Mouse (Mus musculus) ES-E14 (cell line): ENCODE data around the gene Hist1h2bb. TPM values are rescaled to one million over a fixed set of nuclear protein-coding genes. Genes with fewer than 3 reads are reported as not detected.

ENCODE experiments used
- DNase-seq: peaks from one replicate; pipeline ENCODE4 v3.0.0-alpha.2; 2013; ENCODE audit warnings: low read depth, low spot score
- H3K27ac ChIP-seq: 2 replicates; pipeline ENCODE4 v1.5.1; 2012; ENCODE audit warnings: low read depth, mild to moderate bottlenecking, low read length, moderate library complexity, mixed read lengths; ENCODE audit not compliant: poor library complexity, insufficient read depth, severe bottlenecking
- H3K36me3 ChIP-seq: 2 replicates; pipeline ENCODE4 v1.6.1; 2012; ENCODE audit warnings: mild to moderate bottlenecking, low read length, moderate library complexity, mixed read lengths; ENCODE audit not compliant: control insufficient read depth, poor library complexity, insufficient read depth, severe bottlenecking
- H3K4me1 ChIP-seq, 2 experiments: fragments of 150-350 bp in 1 of 2; sonication (generic) in 1 of 2; 2 replicates each; pipeline ENCODE4 v1.6.1; 2012; ENCODE audit warnings: low read length in 2 of 2, mild to moderate bottlenecking in 1 of 2, mixed read lengths in 1 of 2; ENCODE audit not compliant: control insufficient read depth in 2 of 2, insufficient read depth in 2 of 2, poor library complexity in 1 of 2
- H3K4me3 ChIP-seq, 2 experiments: fragments of 150-350 bp in 1 of 2; sonication (generic) in 1 of 2; 2 replicates each; pipeline ENCODE4 v1.5.1; 2012; ENCODE audit warnings: low read length in 2 of 2, low read depth in 1 of 2, mild to moderate bottlenecking in 1 of 2, mixed read lengths in 1 of 2; ENCODE audit not compliant: insufficient read depth in 1 of 2, poor library complexity in 1 of 2, severe bottlenecking in 1 of 2
- H3K9ac ChIP-seq: 2 replicates; pipeline ENCODE4 v1.6.1; 2012; ENCODE audit warnings: low read depth, mild to moderate bottlenecking, low read length, mixed read lengths; ENCODE audit not compliant: poor library complexity, insufficient read depth, severe bottlenecking
- H3K9me3 ChIP-seq: fragments of 150-350 bp; sonication (generic); 2 replicates; pipeline ENCODE4 v1.6.1; 2012; ENCODE audit warnings: low read depth, mild to moderate bottlenecking, low read length; ENCODE audit not compliant: control insufficient read depth, insufficient read depth
- CHD2 ChIP-seq: IDR thresholded peaks from 2 replicates; pipeline ENCODE4 v1.6.1; 2014; ENCODE audit warnings: mild to moderate bottlenecking, low read depth, low read length, inconsistent platforms
- HCFC1 ChIP-seq: IDR thresholded peaks from 2 replicates; pipeline ENCODE4 v1.6.1; 2012; ENCODE audit warnings: low read length, inconsistent platforms, borderline replicate concordance; ENCODE audit not compliant: insufficient read depth
- MAFK ChIP-seq: IDR thresholded peaks from 2 replicates; pipeline ENCODE4 v1.6.1; 2014; ENCODE audit warnings: mild to moderate bottlenecking, low read depth, low read length, inconsistent platforms; ENCODE audit not compliant: insufficient read depth
- ZC3H11A ChIP-seq: IDR thresholded peaks from 2 replicates; pipeline ENCODE4 v1.6.1; 2012; ENCODE audit warnings: low read depth, mild to moderate bottlenecking, inconsistent platforms, low read length, borderline replicate concordance
- ZNF384 ChIP-seq: IDR thresholded peaks from 2 replicates; pipeline ENCODE4 v1.6.1; 2012; ENCODE audit warnings: low read depth, low read length, inconsistent platforms
- in situ Hi-C, 2 experiments: fragments of 600-800 bp; cut with MboI; formaldehyde crosslinking; loops; one replicate each; pipeline ENCODE4 v1.15.1; 2025; ENCODE audit warnings: low sequenced_read_pairs in 2 of 2, inconsistent platforms in 1 of 2; ENCODE audit not compliant: unreplicated experiment in 2 of 2
- total RNA-seq: library from RNA; depleted of rRNA; stranded (reverse); fragments of 300-350 nt; gene quantifications from 2 replicates; pipeline ENCODE4 v1.2.3, GENCODE M21; 2012

Gene Hist1h2bb
- total RNA-seq, 1 experiment, result 1,736 TPM

DNA sequence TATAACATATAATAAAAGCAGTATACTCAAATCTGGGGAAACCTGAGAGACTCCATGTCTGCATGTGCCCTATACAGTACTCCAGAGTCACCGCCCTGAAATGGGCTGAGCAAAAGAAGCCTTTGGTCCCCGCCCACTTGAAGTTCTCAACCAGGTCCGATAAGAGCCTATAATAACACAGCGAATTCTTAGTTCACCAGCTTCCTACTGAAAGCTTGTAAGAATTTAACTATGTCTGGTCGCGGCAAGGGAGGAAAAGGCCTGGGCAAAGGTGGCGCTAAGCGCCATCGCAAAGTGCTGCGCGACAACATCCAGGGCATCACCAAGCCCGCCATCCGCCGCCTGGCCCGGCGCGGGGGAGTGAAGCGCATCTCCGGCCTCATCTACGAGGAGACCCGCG lies 10.3 kb downstream of the Hist1h2bb start, which contains the start of gene Hist1h4b:
Gene Hist1h4b (plus strand): TSS at position 224 of the 400 bp plus-strand sequence.
- H3K4me3 ChIP-seq, result peak within 1 kb of the TSS; percentile 38 to 59
- H3K9ac ChIP-seq, result peak within 1 kb of the TSS; percentile 84
- no peaks in the 10 kb centered on the region for H3K9me3 ChIP-seq
- peaks cover 0 to 4% of the 10 kb centered on the region in 2 experiments; a peak in 1 of 4 replicates for H3K4me1 ChIP-seq
- peak within 1 kb of the TSS; percentile 93 for H3K27ac ChIP-seq
- in situ Hi-C loops, result loop anchor here in 1 of 2 experiments (25.0 kb wide), 1 partner anchor 1719 kb away; the partner anchor contains the start of genes Hist1h2ag, Hist1h2ah, Hist1h2bj and Hist1h2bk
- no peak for TF ChIP-seq ZNF384
- peak; percentile 74; the same call in 1 of the 2 replicates for TF ChIP-seq HCFC1
- TF ChIP-seq CHD2, result no peak
- TF ChIP-seq MAFK, result no peak
- peak; percentile 96 for DNase-seq
- H3K36me3 ChIP-seq, result no peaks in the 10 kb centered on the region

DNA sequence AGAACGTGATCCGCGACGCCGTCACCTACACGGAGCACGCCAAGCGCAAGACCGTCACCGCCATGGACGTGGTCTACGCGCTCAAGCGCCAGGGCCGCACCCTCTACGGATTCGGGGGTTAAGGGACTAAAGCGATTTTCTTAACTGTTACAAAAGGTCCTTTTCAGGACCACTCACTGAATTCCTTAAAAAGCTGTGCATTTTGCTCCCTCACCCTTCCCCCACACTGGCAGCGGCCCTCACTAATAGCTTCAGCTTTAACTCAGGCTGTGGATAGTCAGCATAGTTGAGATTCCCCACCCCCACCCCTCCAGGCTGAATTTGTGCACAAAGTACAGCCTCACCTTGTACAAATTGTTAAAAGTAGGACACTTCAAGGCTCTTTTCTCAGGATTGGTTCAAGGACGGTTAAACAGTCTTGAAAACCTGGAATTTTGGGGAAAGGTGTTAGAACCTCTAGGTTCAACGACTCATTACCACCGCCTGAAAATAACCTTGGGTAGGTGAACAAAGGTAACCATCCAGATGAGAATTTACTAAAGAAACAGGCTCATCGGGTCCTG lies 10.8 kb downstream of the Hist1h2bb start:
- TF ChIP-seq MAFK, result no peak
- no peak for TF ChIP-seq ZC3H11A
- TF ChIP-seq ZNF384, result no peak
- peak; percentile 71; the same call in 1 of the 2 replicates for TF ChIP-seq HCFC1
- peak; percentile 69; the same call in 1 of the 2 replicates for TF ChIP-seq CHD2
- H3K9ac ChIP-seq, result peak overlapping the region; percentile 84
- H3K4me3 ChIP-seq, result peak overlapping the region; percentile 38 to 59
- no peak for DNase-seq
- no peaks in the 10 kb centered on the region for H3K36me3 ChIP-seq
- no peaks in the 10 kb centered on the region for H3K9me3 ChIP-seq
- in situ Hi-C loops, result loop anchor here in 1 of 2 experiments (25.0 kb wide), 1 partner anchor 1720 kb away; the partner anchor contains the start of genes Hist1h2ag, Hist1h2ah, Hist1h2bj and Hist1h2bk
- H3K27ac ChIP-seq, result peak overlapping the region; percentile 93
- peaks cover 0 to 4% of the 10 kb centered on the region in 2 experiments; a peak in 1 of 4 replicates for H3K4me1 ChIP-seq

- in situ Hi-C loops, result loop anchor here in 1 of 2 experiments (25.0 kb wide), 1 partner anchor 1721 kb away; the partner anchor contains the start of genes Hist1h2ag, Hist1h2ah, Hist1h2bj and Hist1h2bk
- TF ChIP-seq CHD2, result no peak
- no peak for TF ChIP-seq HCFC1
- no peak for TF ChIP-seq MAFK
- TF ChIP-seq ZNF384, result no peak
- TF ChIP-seq ZC3H11A, result no peak
- Histone ChIP-seq H3K9ac (peak overlapping the region; percentile 17; the same call in 1 of the 2 replicates), H3K4me1 (peaks cover 0 to 4% of the 10 kb centered on the region in 2 experiments; a peak in 1 of 4 replicates), H3K9me3 (no peaks in the 10 kb centered on the region), H3K4me3 (peak overlapping the region in 1 of 2 experiments; percentile 38; a peak in 3 of 4 replicates), H3K36me3 (no peaks in the 10 kb centered on the region), H3K27ac (peak overlapping the region; percentile 93; the same call in 1 of the 2 replicates)
- no peak for DNase-seq
Observed at GRCm38 (mm10) chr13:23757921-23758320, 11.4 kb downstream of the Hist1h2bb start.

DNA sequence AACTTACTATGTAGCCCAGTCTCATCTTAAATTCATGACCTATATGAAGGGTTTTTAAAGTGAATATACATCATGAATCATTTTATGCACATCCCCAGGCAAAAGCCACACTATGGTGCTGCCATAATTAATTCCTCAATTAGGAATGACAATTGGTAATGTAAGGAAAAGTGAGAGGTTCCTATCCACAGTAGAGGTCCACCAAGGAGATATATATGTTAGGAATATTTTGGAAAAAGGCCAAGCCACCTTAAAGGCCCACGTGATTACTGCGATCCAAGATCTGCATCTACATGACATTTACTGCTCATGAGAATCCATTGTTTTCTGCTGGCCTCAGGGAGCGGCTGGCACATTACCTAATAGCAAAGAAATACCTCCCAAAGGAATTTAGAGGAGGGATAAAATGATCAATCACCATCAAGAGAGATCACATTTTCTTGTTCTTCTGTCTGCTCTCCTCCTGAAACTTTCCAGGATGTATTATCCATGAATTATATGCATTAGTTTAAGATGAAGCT lies 12.8 kb downstream of the Hist1h2bb start:
- in situ Hi-C loops, result loop anchor here in 1 of 2 experiments (25.0 kb wide), 1 partner anchor 1722 kb away; the partner anchor contains the start of genes Hist1h2ag, Hist1h2ah, Hist1h2bj and Hist1h2bk
- H3K27ac ChIP-seq, result peak overlapping the region; percentile 12; the same call in 1 of the 2 replicates
- no peak overlapping the region; the same call in 1 of the 2 replicates for H3K9ac ChIP-seq
- peaks cover 0 to 4% of the 10 kb centered on the region in 2 experiments; a peak in 1 of 4 replicates for H3K4me1 ChIP-seq
- no peaks in the 10 kb centered on the region for H3K36me3 ChIP-seq
- no peaks in the 10 kb centered on the region for H3K9me3 ChIP-seq
- H3K4me3 ChIP-seq, result no peak overlapping the region
- DNase-seq, result no peak
- TF ChIP-seq CHD2 (no peak), ZNF384 (no peak), ZC3H11A (no peak), HCFC1 (no peak), MAFK (no peak)
